Mouse (Mus musculus) cortical plate, adult 2 months (tissue): Measurements from ENCODE around the gene Tepsin.

Source experiments
- CTCF ChIP-seq: fragments of 200-500 bp; IDR thresholded peaks from 2 replicates; pipeline ENCODE4 v1.5.1; 2011; ENCODE audit warnings: mild to moderate bottlenecking, control low read depth, low read length; ENCODE audit not compliant: insufficient read depth; ENCODE audit errors: extremely low read depth
- POLR2A ChIP-seq: fragments of 200-500 bp; IDR thresholded peaks from 2 replicates; pipeline ENCODE4 v1.6.1; 2011; ENCODE audit warnings: mild to moderate bottlenecking, low read length, control low read depth; ENCODE audit not compliant: insufficient read depth; ENCODE audit errors: extremely low read depth

- TF ChIP-seq POLR2A, result no peak
- no peak for TF ChIP-seq CTCF
These were observed 5.0 kb upstream of the Tepsin start for GRCm38 (mm10) chr11:120103431-120103997.
